Mouse (Mus musculus) frontal cortex, postnatal 14 days (tissue): ENCODE data around the gene Mpc2.

Experiments
- DNase-seq, 2 experiments: peaks; one replicate each; pipeline ENCODE4 v3.0.0; 2022; ENCODE audit warnings: low spot score in 2 of 2

Mpc2 gene

GRCm38 (mm10) chr1:165460360-165460800 lies at the start of gene Mpc2, which contains the start of gene Dcaf6:
Gene Mpc2 (plus strand): TSS chr1:165460637.
Gene Dcaf6 (minus strand): TSS chr1:165460475.
- peak; percentile 99 to 100 for DNase-seq

DNA sequence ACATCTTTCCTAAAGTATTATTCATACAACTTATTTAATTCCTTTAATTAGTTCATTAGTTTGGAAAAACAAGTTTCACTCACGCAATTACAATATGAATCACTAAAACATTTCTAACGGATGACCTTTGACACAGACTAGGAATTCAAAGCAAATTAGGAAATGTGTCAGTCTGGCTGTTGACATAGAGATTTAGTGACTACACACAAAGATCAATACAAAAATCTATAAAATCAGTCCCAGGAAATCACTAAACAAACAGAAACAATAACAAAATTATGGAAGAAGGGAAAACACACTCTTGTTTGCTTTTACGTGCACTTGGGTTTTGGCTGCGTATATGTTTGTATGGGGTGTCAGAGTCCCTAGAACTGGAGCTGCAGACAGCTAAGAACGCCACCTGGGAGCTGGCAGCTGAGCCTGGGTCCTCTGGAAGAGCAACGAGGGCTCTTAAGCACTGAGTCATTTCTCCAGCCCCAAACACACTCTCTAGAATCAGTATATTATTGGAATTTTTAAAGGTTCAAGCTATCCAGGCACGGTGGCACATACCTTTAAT lies 39.0 kb upstream of the Mpc2 start:
- no peak for DNase-seq

DNA sequence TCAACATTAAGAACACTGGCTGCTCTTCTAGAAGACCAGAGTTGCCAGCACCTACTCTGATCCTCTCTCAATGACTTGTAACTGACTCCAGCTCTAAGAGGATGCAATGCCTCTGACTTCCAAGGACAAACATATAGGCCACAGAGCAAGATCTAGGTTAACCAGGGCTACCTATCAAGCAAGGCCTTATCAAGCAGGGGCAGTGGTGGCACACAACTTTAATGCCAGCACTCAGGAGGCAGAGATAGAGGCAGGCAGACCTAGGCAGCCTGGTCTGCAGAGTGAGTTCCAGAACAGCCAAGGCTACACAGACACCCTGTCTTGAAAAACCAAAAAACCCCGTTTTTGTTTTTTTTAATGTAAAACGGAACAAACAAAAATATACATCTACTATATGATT lies 34.2 kb upstream of the Mpc2 start:
- DNase-seq = no peak

- no peak for DNase-seq
These were observed 27.6 kb upstream of the Mpc2 start for GRCm38 (mm10) chr1:165432883-165433282.

DNA sequence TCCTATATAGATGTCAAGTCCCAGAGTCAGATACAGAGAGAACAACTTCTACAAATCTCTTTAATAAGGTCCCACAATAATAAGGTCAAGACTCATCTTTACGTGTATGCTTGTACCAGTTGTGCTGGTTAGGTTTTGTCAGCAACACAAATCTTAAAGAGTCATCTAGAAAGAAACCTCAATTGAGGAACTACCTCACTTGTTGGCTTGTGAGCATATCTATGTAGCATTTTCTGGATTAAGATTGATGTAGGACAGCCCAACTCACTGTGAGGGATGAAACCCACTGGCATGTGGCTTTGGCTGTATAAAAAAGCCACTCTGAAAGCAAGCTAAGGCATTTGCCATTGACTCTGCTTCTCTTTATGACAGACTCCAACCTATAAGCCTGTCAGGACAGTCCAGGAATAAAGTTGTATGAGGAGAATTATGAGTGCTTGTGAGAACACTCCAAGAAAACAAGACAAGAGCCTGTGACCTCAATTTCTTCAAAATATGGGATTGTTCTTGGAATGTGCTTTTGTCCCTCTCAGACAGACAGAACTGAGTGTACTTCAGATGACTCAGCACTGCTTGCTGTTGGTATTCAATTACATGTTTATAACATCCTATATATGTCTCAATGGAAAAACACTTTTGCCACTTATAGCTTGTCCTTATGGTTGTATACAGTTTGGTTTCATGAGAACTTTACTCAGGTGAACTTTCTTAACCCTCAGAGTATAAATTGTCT lies 22.0 kb upstream of the Mpc2 start:
- DNase-seq = no peak

- no peak for DNase-seq
These were observed 19.6 kb upstream of the Mpc2 start for GRCm38 (mm10) chr1:165440788-165441187.

DNA sequence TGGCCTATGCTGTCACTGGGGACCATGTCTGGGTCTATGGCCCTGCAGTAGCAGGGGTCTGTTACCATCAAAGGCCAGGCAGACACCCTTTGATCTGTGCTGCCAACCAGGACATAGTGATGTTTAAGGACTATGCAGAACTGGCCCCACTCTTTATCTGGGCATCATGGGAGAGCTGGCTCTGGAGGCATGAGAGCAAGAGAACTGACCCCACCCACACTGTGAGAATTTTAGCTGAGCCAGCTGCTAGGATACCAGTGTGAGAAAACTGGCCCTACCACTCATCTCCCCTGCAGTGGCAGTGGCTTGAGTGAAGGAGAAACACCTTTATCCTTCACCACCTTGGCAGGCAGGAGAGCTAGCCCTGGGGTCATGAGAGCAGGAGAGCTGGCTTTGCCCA lies 19.2 kb upstream of the Mpc2 start:
- DNase-seq = no peak

- DNase-seq = no peak
These were observed 18.7 kb upstream of the Mpc2 start for GRCm38 (mm10) chr1:165441719-165442118.

- no peak for DNase-seq
These were observed 1.4 kb upstream of the Mpc2 start for GRCm38 (mm10) chr1:165459041-165459502.

- DNase-seq = peak; percentile 36 to 39
These were observed 795 bp upstream of the Mpc2 start for GRCm38 (mm10) chr1:165459503-165460181.

DNA sequence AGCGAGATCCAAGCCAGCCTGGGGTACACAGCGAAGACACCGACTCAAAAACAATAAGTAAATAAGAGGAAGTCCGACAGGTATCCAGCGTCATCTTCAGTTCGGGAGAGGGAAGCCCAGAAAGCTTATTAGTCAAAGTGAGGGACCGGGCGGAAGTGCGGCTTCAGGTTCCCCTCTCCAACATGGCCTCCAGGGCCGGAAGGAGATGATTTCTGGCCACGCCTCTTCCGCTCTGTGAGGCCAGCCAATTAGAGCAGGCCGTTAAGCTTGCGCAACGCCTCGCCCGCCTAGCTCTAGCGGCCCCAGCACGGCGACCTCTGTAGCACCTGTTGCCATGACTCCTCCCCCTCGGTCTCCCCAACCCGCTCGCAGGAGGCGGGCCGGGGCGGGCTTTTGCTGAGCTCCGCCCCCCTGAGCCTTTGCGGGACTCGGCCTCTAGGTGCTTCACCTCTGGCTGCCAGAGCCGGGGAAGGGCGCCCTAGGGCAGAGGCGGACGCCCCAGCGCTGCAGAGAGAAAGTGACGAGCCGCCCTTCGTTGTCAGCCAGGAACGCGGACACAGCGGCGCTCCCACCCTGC lies 452 bp downstream of the Mpc2 start:
- DNase-seq = peak; percentile 98 to 99

DNA sequence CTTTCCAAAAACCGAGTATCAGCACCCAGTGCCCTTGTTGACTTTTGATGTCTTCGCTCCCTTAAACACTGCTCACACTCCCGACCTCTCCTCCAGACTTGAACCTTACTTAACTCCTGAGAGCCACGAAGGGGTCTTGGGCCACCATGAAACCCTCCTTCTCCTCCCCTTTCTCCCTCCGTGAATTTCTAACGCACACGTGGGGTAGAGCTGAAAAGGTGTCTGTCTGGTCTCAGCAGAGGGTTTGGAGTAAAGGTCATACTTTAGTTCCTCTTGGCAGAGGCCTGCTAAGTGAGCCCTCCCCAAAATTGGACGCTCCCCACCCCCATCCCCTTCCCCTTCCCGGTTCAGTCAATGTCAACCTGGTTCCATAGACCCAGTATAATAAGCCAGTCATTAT lies 1.2 kb downstream of the Mpc2 start:
- no peak for DNase-seq

GRCm38 (mm10) chr1:165462861-165463260 lies 2.4 kb downstream of the Mpc2 start:
- no peak for DNase-seq

DNA sequence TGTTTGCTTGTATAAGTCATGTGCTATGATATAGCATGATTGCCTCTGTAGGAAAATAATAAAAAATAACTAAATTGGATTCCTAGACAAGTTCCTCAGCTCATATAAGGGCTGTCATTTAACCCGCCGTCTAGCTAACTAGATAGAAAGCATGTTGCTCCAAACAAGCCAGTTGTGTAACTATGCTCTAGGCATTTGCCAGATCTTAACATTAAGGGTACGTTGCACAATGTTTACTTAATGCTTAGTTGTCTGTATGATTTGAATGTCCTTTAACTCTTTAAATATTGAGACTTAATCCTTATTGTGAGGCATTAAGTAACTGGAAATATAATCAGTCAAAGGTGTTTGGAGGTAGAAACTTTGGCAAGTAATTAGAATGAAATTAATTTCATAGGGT lies 4.1 kb downstream of the Mpc2 start:
- DNase-seq = no peak

DNA sequence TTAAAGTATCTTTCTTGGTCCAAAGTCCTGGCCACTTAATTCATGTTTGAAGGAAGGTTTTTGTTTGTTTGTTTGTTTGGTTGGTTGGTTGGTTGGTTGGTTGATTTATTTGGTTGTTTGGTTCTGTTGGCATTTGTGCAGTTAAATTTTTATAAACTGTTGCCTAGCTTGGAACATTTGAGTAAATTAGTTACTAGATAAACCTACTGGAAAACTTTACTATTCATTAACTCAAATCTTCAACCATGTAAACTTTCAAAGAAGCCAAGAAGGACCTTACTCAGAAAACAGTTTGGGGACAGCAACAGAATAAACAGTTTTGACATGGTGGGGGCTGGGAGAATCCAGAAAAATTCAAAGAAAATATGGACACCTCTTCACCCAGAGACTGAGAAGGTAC lies 8.5 kb downstream of the Mpc2 start:
- no peak for DNase-seq

- no peak for DNase-seq
These were observed 9.3 kb downstream of the Mpc2 start for GRCm38 (mm10) chr1:165469717-165470116.

GRCm38 (mm10) chr1:165471490-165471889 lies 11.1 kb downstream of the Mpc2 start:
- DNase-seq = no peak

- no peak for DNase-seq
These were observed 24.3 kb downstream of the Mpc2 start, which contains the start of gene Adcy10 for GRCm38 (mm10) chr1:165484688-165485233. Gene Adcy10 (plus strand): TSS chr1:165485183.

DNA sequence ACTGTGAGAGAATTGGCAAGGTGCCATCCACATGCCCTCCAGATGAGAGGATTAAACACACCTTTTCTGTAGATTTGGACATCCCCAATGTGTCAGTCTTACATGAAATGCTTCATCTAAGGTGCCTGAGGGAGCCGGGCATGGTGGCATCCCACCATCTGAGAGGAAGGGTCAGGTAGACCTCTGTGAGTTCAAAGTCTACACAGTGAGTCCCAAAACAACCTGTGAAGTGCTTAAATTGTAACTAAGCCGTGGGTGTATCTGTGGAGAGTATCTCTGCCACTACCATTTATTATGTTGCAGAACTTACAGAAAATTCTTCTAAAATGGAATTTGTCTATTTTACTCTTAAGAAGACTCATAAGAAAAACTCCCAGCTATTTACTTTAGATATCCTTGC lies 25.7 kb downstream of the Mpc2 start:
- DNase-seq = no peak

GRCm38 (mm10) chr1:165489197-165489596 lies 28.8 kb downstream of the Mpc2 start:
- no peak for DNase-seq

DNA sequence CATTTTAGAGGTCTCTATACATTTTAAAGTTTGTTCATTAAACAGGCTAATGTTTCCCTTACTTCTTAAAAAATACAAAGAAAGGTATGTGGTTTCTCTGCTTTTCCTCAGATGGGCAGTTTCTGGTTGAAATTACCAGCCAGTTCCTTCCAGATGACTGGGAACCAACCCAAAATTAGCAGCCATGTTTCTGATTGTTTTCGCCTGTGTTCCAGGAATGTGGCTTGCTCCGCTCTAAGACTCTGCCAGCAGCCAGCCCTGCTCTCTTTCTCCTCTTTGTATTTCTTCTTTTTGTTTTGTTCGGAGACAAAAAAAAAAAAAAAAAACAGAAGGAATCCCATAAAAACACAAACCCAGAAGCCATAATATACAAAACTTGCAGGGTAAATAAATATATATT lies 38.4 kb downstream of the Mpc2 start:
- no peak for DNase-seq
